Mouse (Mus musculus) neural tube, embryonic 13.5 days (tissue): ENCODE data around the gene Rcan1. TPM values are rescaled to one million over a fixed set of nuclear protein-coding genes. Genes with fewer than 3 reads are reported as not detected.
A peak's percentile ranks its signal among the peaks of the same experiment; 100 is the strongest.

Experiments used
- ATAC-seq: fragments of 200-750 bp; cut with Nextera tagmentation; 2 replicates; pipeline ENCODE4 v1.8.0; 2017; ENCODE audit warnings: low read depth, mild to moderate bottlenecking, moderate TSS enrichment, moderate library complexity
- H3K27ac ChIP-seq: fragments of 300-500 bp; sonication (generic); replicated peaks from 2 replicates; pipeline ENCODE4 v1.5.1; 2015; ENCODE audit warnings: moderate library complexity, mild to moderate bottlenecking, inconsistent platforms
- H3K27me3 ChIP-seq: fragments of 300-500 bp; sonication (generic); 2 replicates; pipeline ENCODE4 v1.6.1; 2015; ENCODE audit warnings: mild to moderate bottlenecking, inconsistent platforms
- H3K36me3 ChIP-seq: fragments of 300-500 bp; sonication (generic); 2 replicates; pipeline ENCODE4 v1.6.1; 2015; ENCODE audit warnings: mild to moderate bottlenecking, inconsistent platforms
- H3K4me1 ChIP-seq: fragments of 300-500 bp; sonication (generic); replicated peaks from 2 replicates; pipeline ENCODE4 v1.6.1; 2015; ENCODE audit warnings: inconsistent platforms
- H3K4me2 ChIP-seq: fragments of 300-500 bp; sonication (generic); 2 replicates; pipeline ENCODE4 v1.6.1; 2015; ENCODE audit warnings: inconsistent platforms, mild to moderate bottlenecking, moderate library complexity
- H3K4me3 ChIP-seq: fragments of 300-500 bp; sonication (generic); 2 replicates; pipeline ENCODE4 v1.5.1; 2015; ENCODE audit warnings: mild to moderate bottlenecking, inconsistent platforms
- H3K9ac ChIP-seq: fragments of 300-500 bp; sonication (generic); 2 replicates; pipeline ENCODE4 v1.6.1; 2015; ENCODE audit warnings: moderate library complexity, mild to moderate bottlenecking, inconsistent platforms
- H3K9me3 ChIP-seq: fragments of 300-500 bp; sonication (generic); 2 replicates; pipeline ENCODE4 v1.6.1; 2016; ENCODE audit warnings: inconsistent platforms
- WGBS: fragments of 180-500 bp; shearing (Covaris S2); methylation state at CpG from one replicate; pipeline ENCODE4 v1.1.7; 2015; 5-methylcytosine and 5-hydroxymethylcytosine counted together
- polyA plus RNA-seq: library from polyadenylated mRNA; unstranded; fragments of >200 nt; fragmentation: Nextera tagmentation; extraction: Ambion mirVana; gene quantifications from 2 replicates; pipeline ENCODE4 v1.2.1, GENCODE M21; 2015

Rcan1 gene
- polyA plus RNA-seq, 1 experiment from 2014 or later, result 60.2 TPM

- Histone ChIP-seq H3K9ac (peak overlapping the region; percentile 84), H3K9me3 (no peaks in the 10 kb centered on the region), H3K4me1 (peaks cover 40% of the 10 kb centered on the region), H3K27ac (peak overlapping the region; percentile 83), H3K36me3 (no peaks in the 10 kb centered on the region), H3K4me3 (peak overlapping the region; percentile 88), H3K4me2 (peak overlapping the region; percentile 82), H3K27me3 (no peaks in the 10 kb centered on the region)
- WGBS, result under 1% methylated on average over 84 of the region's 94 CpGs
- peak; percentile 99 for ATAC-seq
Measured at GRCm38 (mm10) chr16:92465642-92466526, 4.8 kb downstream of the Rcan1 start.

GRCm38 (mm10) chr16:92465226-92465625, 5.4 kb downstream of the Rcan1 start:
- peak overlapping the region; percentile 84 for H3K9ac ChIP-seq
- H3K36me3 ChIP-seq, result no peaks in the 10 kb centered on the region
- H3K9me3 ChIP-seq, result no peaks in the 10 kb centered on the region
- 4% methylated on average over 10 of the region's 10 CpGs for WGBS
- H3K27ac ChIP-seq, result no peak overlapping the region
- ATAC-seq, result no peak
- H3K27me3 ChIP-seq, result no peaks in the 10 kb centered on the region
- H3K4me2 ChIP-seq, result peak overlapping the region; percentile 82
- peaks cover 40% of the 10 kb centered on the region for H3K4me1 ChIP-seq
- H3K4me3 ChIP-seq, result peak overlapping the region; percentile 88

GRCm38 (mm10) chr16:92464390-92464972, 6.2 kb downstream of the Rcan1 start:
- no peaks in the 10 kb centered on the region for H3K27me3 ChIP-seq
- H3K36me3 ChIP-seq, result no peaks in the 10 kb centered on the region
- no peak overlapping the region for H3K27ac ChIP-seq
- peak overlapping the region; percentile 88 for H3K4me3 ChIP-seq
- no peaks in the 10 kb centered on the region for H3K9me3 ChIP-seq
- peak overlapping the region; percentile 82 for H3K4me2 ChIP-seq
- no peak for ATAC-seq
- WGBS, result 32% methylated on average over 14 of the region's 14 CpGs
- H3K9ac ChIP-seq, result peak overlapping the region; percentile 84
- H3K4me1 ChIP-seq, result peaks cover 40% of the 10 kb centered on the region

DNA sequence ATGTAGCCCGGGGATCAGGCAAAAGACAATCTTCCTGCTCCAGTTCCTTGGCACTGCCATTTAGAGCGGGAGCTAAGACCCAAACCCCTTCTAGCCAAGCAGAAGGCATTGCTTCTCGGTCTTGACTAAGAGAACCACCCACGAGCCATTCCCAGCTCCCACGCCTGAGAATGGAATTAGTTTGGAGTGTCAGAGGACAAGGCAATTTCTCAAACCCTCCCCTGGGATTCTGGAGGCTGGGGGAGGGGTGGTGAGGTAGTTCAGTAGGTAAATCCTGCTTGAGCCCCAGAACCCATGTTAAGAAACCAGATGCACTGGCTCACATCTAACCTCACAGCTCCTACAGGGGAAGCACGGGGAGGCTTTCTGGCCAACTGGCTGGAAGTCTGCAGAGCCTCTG, 9.3 kb downstream of the Rcan1 start:
- H3K9me3 ChIP-seq, result no peaks in the 10 kb centered on the region
- H3K4me1 ChIP-seq, result peaks cover 40% of the 10 kb centered on the region
- no peak for ATAC-seq
- no peaks in the 10 kb centered on the region for H3K27me3 ChIP-seq
- WGBS, result 71% methylated on average over 6 of the region's 6 CpGs
- no peak overlapping the region for H3K4me2 ChIP-seq
- H3K9ac ChIP-seq, result no peak overlapping the region
- no peak overlapping the region for H3K27ac ChIP-seq
- H3K4me3 ChIP-seq, result no peak overlapping the region
- H3K36me3 ChIP-seq, result no peaks in the 10 kb centered on the region

GRCm38 (mm10) chr16:92457594-92457993, 13.1 kb downstream of the Rcan1 start:
- Histone ChIP-seq H3K9ac (no peak overlapping the region), H3K27me3 (no peaks in the 10 kb centered on the region), H3K4me1 (peaks cover 11% of the 10 kb centered on the region; the same call in 1 of the 2 replicates), H3K4me2 (no peak overlapping the region), H3K36me3 (0 out of 2 replicates have a peak, but pooled peaks cover 4% of the 10 kb centered on the region), H3K4me3 (no peak overlapping the region), H3K27ac (no peak overlapping the region), H3K9me3 (no peaks in the 10 kb centered on the region)
- 28% methylated on average over 7 of the region's 7 CpGs for WGBS
- ATAC-seq, result peak; percentile 69; the same call in 1 of the 2 replicates

GRCm38 (mm10) chr16:92455969-92456368, 14.7 kb downstream of the Rcan1 start:
- Histone ChIP-seq H3K4me1 (peaks cover 5% of the 10 kb centered on the region; the same call in 1 of the 2 replicates), H3K4me2 (no peak overlapping the region), H3K27me3 (no peaks in the 10 kb centered on the region), H3K4me3 (no peak overlapping the region), H3K9ac (no peak overlapping the region), H3K36me3 (peaks cover 7% of the 10 kb centered on the region; the same call in 1 of the 2 replicates), H3K9me3 (no peaks in the 10 kb centered on the region), H3K27ac (no peak overlapping the region)
- no peak for ATAC-seq
- 89% methylated on average over 5 of the region's 5 CpGs for WGBS

GRCm38 (mm10) chr16:92455488-92455887, 15.2 kb downstream of the Rcan1 start:
- WGBS, result 70% methylated on average over 8 of the region's 8 CpGs
- H3K4me3 ChIP-seq, result no peak overlapping the region

GRCm38 (mm10) chr16:92454495-92454894, 16.2 kb downstream of the Rcan1 start:
- Histone ChIP-seq H3K9me3 (no peaks in the 10 kb centered on the region), H3K4me2 (no peak overlapping the region), H3K27ac (no peak overlapping the region), H3K36me3 (peaks cover 7% of the 10 kb centered on the region; the same call in 1 of the 2 replicates), H3K27me3 (no peaks in the 10 kb centered on the region), H3K9ac (no peak overlapping the region), H3K4me1 (peaks cover 5% of the 10 kb centered on the region; the same call in 1 of the 2 replicates), H3K4me3 (no peak overlapping the region)
- no peak for ATAC-seq
- 91% methylated on average over 18 of the region's 18 CpGs for WGBS

More at GRCm38 (mm10) chr16:92455488-92455887, 15.2 kb downstream of the Rcan1 start:
- ATAC-seq, result no peak
- Histone ChIP-seq H3K36me3 (peaks cover 7% of the 10 kb centered on the region; the same call in 1 of the 2 replicates), H3K27me3 (no peaks in the 10 kb centered on the region), H3K9ac (no peak overlapping the region), H3K9me3 (no peaks in the 10 kb centered on the region), H3K27ac (no peak overlapping the region), H3K4me1 (peaks cover 5% of the 10 kb centered on the region; the same call in 1 of the 2 replicates), H3K4me2 (no peak overlapping the region)

DNA sequence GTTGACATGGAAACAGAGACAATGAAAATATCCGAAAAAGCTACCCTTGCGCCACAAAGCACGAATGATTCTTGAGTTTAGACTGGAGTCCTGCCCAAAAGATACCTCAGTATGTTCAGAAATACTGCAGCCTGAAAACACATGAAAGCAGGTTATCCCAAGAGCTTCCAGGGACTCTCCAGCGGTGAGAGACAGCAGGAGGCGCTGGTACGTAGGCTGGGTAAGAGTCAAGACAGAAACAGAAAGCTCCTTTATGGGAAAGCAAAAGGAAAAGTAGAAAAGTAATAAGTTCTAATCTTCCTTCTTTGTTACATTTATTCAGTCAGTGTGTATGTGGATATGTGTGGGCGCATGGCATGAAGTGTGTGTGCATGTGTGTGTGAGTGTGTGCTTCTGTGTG, 16.7 kb downstream of the Rcan1 start:
- H3K27me3 ChIP-seq, result no peaks in the 10 kb centered on the region
- peaks cover 7% of the 10 kb centered on the region; the same call in 1 of the 2 replicates for H3K36me3 ChIP-seq
- peaks cover 5% of the 10 kb centered on the region; the same call in 1 of the 2 replicates for H3K4me1 ChIP-seq
- no peak overlapping the region for H3K4me2 ChIP-seq
- no peaks in the 10 kb centered on the region for H3K9me3 ChIP-seq
- no peak overlapping the region for H3K9ac ChIP-seq
- no peak overlapping the region for H3K27ac ChIP-seq
- no peak for ATAC-seq
- H3K4me3 ChIP-seq, result no peak overlapping the region
- WGBS, result 90% methylated on average over 7 of the region's 7 CpGs

- Histone ChIP-seq H3K4me1 (peaks cover 4% of the 10 kb centered on the region; the same call in 1 of the 2 replicates), H3K36me3 (peaks cover 7% of the 10 kb centered on the region; the same call in 1 of the 2 replicates), H3K4me3 (no peak overlapping the region), H3K27me3 (no peaks in the 10 kb centered on the region), H3K27ac (no peak overlapping the region), H3K4me2 (no peak overlapping the region), H3K9ac (no peak overlapping the region), H3K9me3 (no peaks in the 10 kb centered on the region)
- ATAC-seq, result no peak
- 57% methylated on average over 8 of the region's 8 CpGs for WGBS
Measured at GRCm38 (mm10) chr16:92452609-92453008, 18.1 kb downstream of the Rcan1 start.

DNA sequence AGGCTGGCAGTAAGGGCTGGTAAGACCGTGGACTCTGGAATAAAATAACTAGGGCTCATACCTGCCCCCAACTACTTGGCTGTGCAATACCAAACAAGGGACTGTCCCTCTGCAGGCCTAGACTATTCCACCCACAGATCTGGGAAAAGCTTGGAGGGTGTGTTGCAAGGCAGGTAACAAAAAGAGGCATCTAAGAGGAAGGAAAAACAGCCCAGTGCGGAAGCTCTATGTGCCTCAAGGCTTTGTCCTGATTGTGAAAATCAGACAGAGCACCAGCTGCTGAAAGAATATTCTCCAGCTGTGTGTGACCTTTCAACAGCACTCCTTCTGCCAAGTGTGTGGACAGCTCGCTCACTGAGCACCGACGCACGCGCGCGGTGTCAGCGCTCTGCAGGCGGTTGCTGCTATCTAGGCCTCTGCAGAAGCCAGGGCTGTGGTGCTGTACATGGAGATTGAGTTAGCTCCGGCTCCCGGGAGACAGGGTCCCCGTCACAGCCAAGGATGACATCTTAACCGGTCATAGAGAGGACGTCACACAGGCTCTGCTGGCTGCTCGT, 19.1 kb downstream of the Rcan1 start:
- Histone ChIP-seq H3K4me3 (no peak overlapping the region), H3K4me2 (no peak overlapping the region), H3K27ac (no peak overlapping the region), H3K9ac (no peak overlapping the region), H3K27me3 (no peaks in the 10 kb centered on the region), H3K9me3 (no peaks in the 10 kb centered on the region), H3K36me3 (peaks cover 7% of the 10 kb centered on the region; the same call in 1 of the 2 replicates), H3K4me1 (no peaks in the 10 kb centered on the region; the same call in 1 of the 2 replicates)
- WGBS, result 89% methylated on average over 17 of the region's 17 CpGs
- ATAC-seq, result no peak

GRCm38 (mm10) chr16:92450331-92450730, 20.3 kb downstream of the Rcan1 start:
- H3K4me3 ChIP-seq, result no peak overlapping the region
- H3K27ac ChIP-seq, result no peak overlapping the region
- H3K4me2 ChIP-seq, result no peak overlapping the region
- no peaks in the 10 kb centered on the region for H3K9me3 ChIP-seq
- no peaks in the 10 kb centered on the region; the same call in 1 of the 2 replicates for H3K4me1 ChIP-seq
- no peak for ATAC-seq
- H3K36me3 ChIP-seq, result peaks cover 7% of the 10 kb centered on the region; the same call in 1 of the 2 replicates
- H3K9ac ChIP-seq, result no peak overlapping the region
- WGBS, result 78% methylated on average over 8 of the region's 8 CpGs
- no peaks in the 10 kb centered on the region for H3K27me3 ChIP-seq
